Mouse (Mus musculus) frontal cortex, postnatal 25 days (tissue): ENCODE data around the gene Tnk2.

Experiments
- DNase-seq, 2 experiments: peaks; one replicate each; pipeline ENCODE4 v3.0.0; 2022; ENCODE audit warnings: low spot score in 2 of 2

Tnk2 gene

GRCm38 (mm10) chr16:32678812-32679211 is 35.1 kb downstream of the Tnk2 start:
- no peak for DNase-seq

- DNase-seq, result no peak
These were observed 36.3 kb downstream of the Tnk2 start for GRCm38 (mm10) chr16:32679976-32680375.

- no peak for DNase-seq
These were observed 37.1 kb downstream of the Tnk2 start for GRCm38 (mm10) chr16:32680806-32681205.

- no peak for DNase-seq
These were observed 38.5 kb downstream of the Tnk2 start for GRCm38 (mm10) chr16:32682194-32682593.

GRCm38 (mm10) chr16:32682841-32683240 is 39.2 kb downstream of the Tnk2 start:
- no peak for DNase-seq

- no peak for DNase-seq
These were observed 39.7 kb downstream of the Tnk2 start for GRCm38 (mm10) chr16:32683343-32683742.

- DNase-seq, result no peak
These were observed 41.7 kb downstream of the Tnk2 start for GRCm38 (mm10) chr16:32685405-32685804.

- no peak for DNase-seq
These were observed 42.3 kb downstream of the Tnk2 start for GRCm38 (mm10) chr16:32685998-32686397.

GRCm38 (mm10) chr16:32687221-32687620 is 43.5 kb downstream of the Tnk2 start:
- DNase-seq, result no peak

- no peak for DNase-seq
These were observed 45.1 kb downstream of the Tnk2 start for GRCm38 (mm10) chr16:32688770-32689169.

GRCm38 (mm10) chr16:32689501-32689900 is 45.8 kb downstream of the Tnk2 start:
- peak in 1 of 2 experiments; percentile 58 for DNase-seq

- DNase-seq, result no peak
These were observed 53.3 kb downstream of the Tnk2 start for GRCm38 (mm10) chr16:32696841-32697464.

- DNase-seq, result no peak
These were observed 54.2 kb downstream of the Tnk2 start for GRCm38 (mm10) chr16:32697665-32698446.

GRCm38 (mm10) chr16:32698550-32698949 is 54.9 kb downstream of the Tnk2 start:
- DNase-seq, result no peak

GRCm38 (mm10) chr16:32703312-32703912 is 59.7 kb downstream of the Tnk2 start:
- DNase-seq, result no peak

- no peak for DNase-seq
These were observed 61.9 kb downstream of the Tnk2 start for GRCm38 (mm10) chr16:32705606-32706005.

- no peak for DNase-seq
These were observed 63.6 kb downstream of the Tnk2 start for GRCm38 (mm10) chr16:32707111-32707823.

- no peak for DNase-seq
These were observed 64.3 kb downstream of the Tnk2 start for GRCm38 (mm10) chr16:32707824-32708456.

- no peak for DNase-seq
These were observed 64.9 kb downstream of the Tnk2 start for GRCm38 (mm10) chr16:32708457-32709033.

- DNase-seq, result no peak
These were observed 65.4 kb downstream of the Tnk2 start for GRCm38 (mm10) chr16:32709116-32709515.

GRCm38 (mm10) chr16:32710426-32711070 is 66.9 kb downstream of the Tnk2 start:
- no peak for DNase-seq
